Mouse (Mus musculus) thymus, adult 2 months (tissue): ENCODE measurements around the gene Myh11. TPM values are rescaled to one million over a fixed set of nuclear protein-coding genes. Genes with fewer than 3 reads are reported as not detected.
A peak's percentile ranks its signal among the peaks of the same experiment; 100 is the strongest.

Experiments
- DNase-seq: peaks from one replicate; pipeline ENCODE4 v3.0.0; 2021
- H3K27ac ChIP-seq: fragments of 200-500 bp; 2 replicates; pipeline ENCODE4 v1.5.1; 2012; ENCODE audit warnings: low read length, control low read depth; ENCODE audit not compliant: control insufficient read depth, insufficient read depth
- H3K27me3 ChIP-seq: fragments of 200-500 bp; 2 replicates; pipeline ENCODE4 v1.6.1; 2012; ENCODE audit warnings: mild to moderate bottlenecking, low read length, moderate library complexity, mixed read lengths; ENCODE audit not compliant: control insufficient read depth, insufficient read depth
- H3K36me3 ChIP-seq: fragments of 200-500 bp; 2 replicates; pipeline ENCODE4 v1.6.1; 2012; ENCODE audit warnings: mild to moderate bottlenecking, low read length, moderate library complexity; ENCODE audit not compliant: control insufficient read depth, insufficient read depth
- H3K4me1 ChIP-seq: fragments of 200-500 bp; replicated peaks from 2 replicates; pipeline ENCODE4 v1.6.1; 2012; ENCODE audit warnings: low read length; ENCODE audit not compliant: control insufficient read depth, insufficient read depth
- H3K4me3 ChIP-seq: fragments of 200-500 bp; 2 replicates; pipeline ENCODE4 v1.5.1; 2012; ENCODE audit warnings: mild to moderate bottlenecking, low read length, control low read depth, moderate library complexity; ENCODE audit not compliant: control insufficient read depth, insufficient read depth
- CTCF ChIP-seq: fragments of 200-500 bp; IDR thresholded peaks from 2 replicates; pipeline ENCODE4 v1.5.1; 2012; ENCODE audit warnings: mild to moderate bottlenecking, control low read depth, low read length, moderate library complexity, borderline replicate concordance; ENCODE audit not compliant: control insufficient read depth, poor library complexity, insufficient read depth; ENCODE audit errors: extremely low read depth
- POLR2A ChIP-seq: fragments of 200-500 bp; IDR thresholded peaks from 2 replicates; pipeline ENCODE4 v1.6.1; 2012; ENCODE audit warnings: mild to moderate bottlenecking, low read length, control low read depth, moderate library complexity; ENCODE audit not compliant: control insufficient read depth, poor library complexity, insufficient read depth; ENCODE audit errors: extremely low read depth
- WGBS: fragments of 180-500 bp; shearing (Covaris S2); methylation state at CpG from one replicate; pipeline ENCODE4 v1.1.7; 2018; 5-methylcytosine and 5-hydroxymethylcytosine counted together
- polyA plus RNA-seq: library from polyadenylated mRNA; depleted of rRNA; stranded (reverse); fragments of >200 nt; gene quantifications from 2 replicates; pipeline ENCODE4 v1.2.3, GENCODE M21; 2012

Myh11 gene
- polyA plus RNA-seq, 1 experiment: 5.2 TPM

GRCm38 (mm10) chr16:14195427-14195826 lies 95.7 kb downstream of the Myh11 start:
- 47% methylated on average over 1 of the region's 1 CpGs for WGBS
- no peak overlapping the region for H3K27ac ChIP-seq

GRCm38 (mm10) chr16:14194164-14194950 lies 96.8 kb downstream of the Myh11 start:
- Histone ChIP-seq H3K4me3 (no peak overlapping the region), H3K36me3 (peaks cover 37% of the 10 kb centered on the region), H3K27ac (no peak overlapping the region), H3K27me3 (no peaks in the 10 kb centered on the region), H3K4me1 (no peaks in the 10 kb centered on the region)
- DNase-seq: no peak
- WGBS: 87% methylated on average over 9 of the region's 9 CpGs
- TF ChIP-seq POLR2A: no peak
- TF ChIP-seq CTCF: no peak

More at GRCm38 (mm10) chr16:14195427-14195826, 95.7 kb downstream of the Myh11 start:
- TF ChIP-seq POLR2A (no peak), CTCF (no peak)
- H3K4me1 ChIP-seq: no peaks in the 10 kb centered on the region
- H3K27me3 ChIP-seq: no peaks in the 10 kb centered on the region
- H3K36me3 ChIP-seq: peaks cover 27% of the 10 kb centered on the region
- DNase-seq: peak; percentile 44
- H3K4me3 ChIP-seq: no peak overlapping the region

- H3K4me1 ChIP-seq: no peaks in the 10 kb centered on the region
- 95% methylated on average over 5 of the region's 5 CpGs for WGBS
- no peak for TF ChIP-seq POLR2A
- TF ChIP-seq CTCF: no peak
- no peak for DNase-seq
- H3K4me3 ChIP-seq: no peak overlapping the region
- H3K36me3 ChIP-seq: peaks cover 89% of the 10 kb centered on the region
- no peak overlapping the region for H3K27ac ChIP-seq
- no peaks in the 10 kb centered on the region for H3K27me3 ChIP-seq
Observed at GRCm38 (mm10) chr16:14185516-14185915, 105.7 kb downstream of the Myh11 start.

- H3K4me1 ChIP-seq: no peaks in the 10 kb centered on the region
- no peak overlapping the region for H3K4me3 ChIP-seq
- H3K27ac ChIP-seq: no peak overlapping the region
- peaks cover 76% of the 10 kb centered on the region for H3K36me3 ChIP-seq
- no peak for TF ChIP-seq POLR2A
- no peak for TF ChIP-seq CTCF
- WGBS: 97% methylated on average over 1 of the region's 1 CpGs
- DNase-seq: no peak
- H3K27me3 ChIP-seq: no peaks in the 10 kb centered on the region
Observed at GRCm38 (mm10) chr16:14183856-14184255, 107.3 kb downstream of the Myh11 start.

GRCm38 (mm10) chr16:14182360-14182759 lies 108.8 kb downstream of the Myh11 start:
- Histone ChIP-seq H3K27me3 (no peaks in the 10 kb centered on the region), H3K4me1 (0 out of 2 replicates have a peak, but pooled peaks cover 3% of the 10 kb centered on the region), H3K36me3 (peaks cover 71% of the 10 kb centered on the region), H3K27ac (no peak overlapping the region), H3K4me3 (no peak overlapping the region)
- DNase-seq: no peak
- WGBS: 95% methylated on average over 5 of the region's 5 CpGs
- TF ChIP-seq POLR2A (no peak), CTCF (no peak)

GRCm38 (mm10) chr16:14180163-14180733 lies 110.9 kb downstream of the Myh11 start:
- H3K36me3 ChIP-seq: peaks cover 71% of the 10 kb centered on the region
- WGBS: 93% methylated on average over 6 of the region's 6 CpGs
- no peak for DNase-seq
- no peak for TF ChIP-seq CTCF
- no peak for TF ChIP-seq POLR2A
- 0 out of 2 replicates have a peak, but pooled peaks cover 4% of the 10 kb centered on the region for H3K4me1 ChIP-seq
- no peak overlapping the region for H3K4me3 ChIP-seq
- H3K27me3 ChIP-seq: no peaks in the 10 kb centered on the region
- H3K27ac ChIP-seq: no peak overlapping the region

GRCm38 (mm10) chr16:14178041-14178440 lies 113.1 kb downstream of the Myh11 start:
- TF ChIP-seq POLR2A (no peak), CTCF (no peak)
- 0 out of 2 replicates have a peak, but pooled peaks cover 4% of the 10 kb centered on the region for H3K4me1 ChIP-seq
- H3K36me3 ChIP-seq: peaks cover 71% of the 10 kb centered on the region
- 80% methylated on average over 3 of the region's 3 CpGs for WGBS
- H3K4me3 ChIP-seq: no peak overlapping the region
- DNase-seq: no peak
- no peaks in the 10 kb centered on the region for H3K27me3 ChIP-seq
- no peak overlapping the region for H3K27ac ChIP-seq
